Mouse (Mus musculus) layer of hippocampus, postnatal 36 days (tissue): Measurements from ENCODE around the gene C1qtnf1. TPM values are rescaled to one million over a fixed set of nuclear protein-coding genes. Genes with fewer than 3 reads are reported as not detected.

Experiments used
- DNase-seq, 2 experiments: peaks; one replicate each; pipeline ENCODE4 v3.0.0; 2022
- total RNA-seq, 2 experiments: library from RNA; stranded (reverse); gene quantifications; 2 replicates each; pipeline ENCODE4 v1.2.3; 2021

Gene C1qtnf1
- total RNA-seq, 2 experiments from 2014 or later: 2.2 to 2.7 TPM

DNA sequence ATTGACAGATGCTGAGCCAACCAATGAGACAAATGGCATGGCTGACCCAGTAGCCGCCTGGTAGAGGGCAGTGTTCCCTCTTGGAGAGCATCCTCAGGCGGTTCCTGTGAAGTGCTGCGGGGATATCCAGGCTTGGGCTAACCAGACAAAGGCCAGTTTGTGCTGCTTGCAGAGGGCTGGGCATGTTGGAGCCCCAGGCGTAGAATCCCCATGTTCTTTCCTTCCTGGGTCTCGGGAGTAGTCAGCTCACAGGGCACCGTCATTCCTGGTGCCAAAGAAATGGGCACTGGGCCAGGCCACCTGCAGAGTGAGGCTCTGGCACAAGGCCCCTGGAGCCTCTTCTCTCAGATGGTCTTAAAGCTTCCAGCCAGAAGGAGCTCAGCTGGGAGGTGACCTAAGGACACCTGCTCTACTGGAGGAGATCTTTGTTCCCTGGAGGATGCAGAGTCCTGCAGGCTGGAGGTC lies 8.5 kb downstream of the C1qtnf1 start:
- DNase-seq: peak in 1 of 2 experiments; percentile 28

DNA sequence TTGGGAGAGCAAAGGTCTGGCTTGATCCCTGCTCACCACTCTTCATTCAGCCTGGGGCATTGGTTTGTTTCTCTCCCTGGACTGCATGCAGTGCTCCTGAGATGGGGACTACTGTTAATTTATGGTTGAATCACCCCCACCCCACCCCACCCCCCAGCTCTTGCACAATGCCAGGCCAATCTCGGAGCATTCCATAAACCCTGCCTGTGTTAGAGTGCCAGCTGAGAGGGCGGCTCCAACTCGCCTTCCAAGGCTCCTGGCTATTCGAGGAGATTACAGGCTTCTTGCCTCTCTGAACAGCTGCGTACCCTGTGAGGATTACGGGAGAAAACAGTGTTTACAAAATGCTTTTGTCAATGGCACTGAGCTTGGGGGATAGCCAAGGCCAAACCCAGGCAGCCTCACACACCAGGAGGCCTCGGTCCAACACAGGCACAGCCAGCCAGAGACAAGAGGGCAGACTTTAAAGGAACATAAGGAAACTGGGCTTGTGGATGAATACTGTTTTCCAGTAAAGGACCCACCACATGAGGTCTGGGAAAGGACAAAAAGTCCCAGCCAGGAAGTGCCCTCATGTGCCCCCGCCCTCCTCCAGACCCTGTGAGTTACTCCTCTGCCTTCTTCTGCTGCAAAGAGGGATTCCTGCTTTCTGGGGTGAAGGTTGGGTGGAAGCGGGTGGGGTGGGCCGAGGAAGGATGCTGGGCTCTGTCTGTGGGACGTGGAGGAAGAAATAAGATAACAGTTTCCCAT lies 10.8 kb downstream of the C1qtnf1 start:
- DNase-seq: no peak

DNA sequence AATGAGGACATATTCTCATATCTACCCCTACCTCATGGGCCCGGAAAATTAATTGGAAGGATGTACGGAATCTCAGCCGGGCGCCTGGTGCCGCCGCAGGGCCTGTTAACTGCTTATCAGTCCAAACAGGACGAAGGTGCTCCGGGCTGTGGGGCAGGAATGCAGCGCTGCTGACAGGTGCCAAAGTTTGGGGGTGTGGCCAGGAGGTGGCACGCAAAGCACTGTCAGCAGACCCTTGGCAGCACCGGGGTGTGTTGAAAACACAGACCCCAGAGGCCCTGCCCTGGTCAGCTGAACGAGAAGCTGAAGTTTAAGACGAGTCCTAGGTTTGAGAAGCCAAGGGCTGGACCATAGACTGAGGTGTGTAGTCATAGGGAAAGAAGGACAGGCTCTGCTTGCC lies 14.7 kb downstream of the C1qtnf1 start:
- no peak for DNase-seq

DNA sequence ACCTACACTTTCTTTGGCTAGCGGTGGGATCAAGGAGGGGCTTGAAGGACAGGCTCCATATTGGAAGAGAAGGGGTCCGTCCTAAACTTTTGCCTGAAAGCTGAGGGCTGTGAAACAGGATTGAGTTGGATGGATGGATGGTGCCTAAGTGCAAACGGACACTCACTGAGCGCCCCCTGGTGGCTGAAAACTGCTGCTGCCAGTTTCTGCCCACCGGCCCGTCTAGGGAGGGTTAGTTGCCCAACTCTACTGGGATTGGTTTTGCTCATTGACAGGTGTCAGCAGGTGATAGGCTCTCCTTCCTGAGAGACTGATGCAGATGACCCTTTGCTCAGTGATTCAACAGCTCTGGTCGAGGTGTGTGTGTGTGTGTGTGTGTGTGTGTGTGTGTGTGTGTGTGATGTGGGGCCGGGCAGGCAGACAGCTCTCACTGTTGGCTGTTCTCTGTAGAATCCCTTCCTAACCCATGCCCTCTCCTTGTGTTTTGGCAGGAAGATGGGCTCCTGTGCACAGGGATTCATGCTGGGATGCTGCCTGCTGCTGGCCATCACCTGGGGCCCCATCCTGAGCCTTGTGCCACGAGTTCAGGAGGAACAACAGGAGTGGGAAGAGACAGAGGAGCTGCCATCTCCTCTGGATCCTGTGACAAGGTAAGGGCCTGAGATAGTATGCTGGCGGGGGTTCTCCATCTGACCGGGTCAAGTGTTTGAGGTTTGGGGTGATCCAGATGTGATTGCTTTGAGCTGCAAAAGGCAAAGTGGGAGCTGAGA lies 15.4 kb downstream of the C1qtnf1 start:
- peak; percentile 55 to 56 for DNase-seq

DNA sequence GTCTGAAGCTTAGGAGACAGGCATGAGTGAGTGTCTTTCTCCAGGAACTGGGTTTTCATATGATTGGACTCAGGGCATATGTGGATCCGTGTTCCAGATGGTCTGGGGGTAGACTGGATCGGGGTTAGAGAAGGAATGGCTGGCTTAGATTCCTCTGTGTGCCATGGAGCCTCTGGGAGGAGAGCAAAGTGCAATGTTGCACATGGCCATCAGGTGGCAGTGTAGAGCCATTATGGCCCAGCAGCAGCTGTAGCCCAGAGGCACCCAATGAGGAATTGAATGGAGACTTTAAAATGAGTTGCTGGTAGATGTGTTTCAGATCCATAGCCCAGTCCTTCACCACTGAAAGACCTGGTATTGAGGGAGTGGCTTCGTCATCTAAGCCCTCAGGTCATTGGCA lies 17.8 kb downstream of the C1qtnf1 start:
- peak; percentile 68 to 74 for DNase-seq

DNA sequence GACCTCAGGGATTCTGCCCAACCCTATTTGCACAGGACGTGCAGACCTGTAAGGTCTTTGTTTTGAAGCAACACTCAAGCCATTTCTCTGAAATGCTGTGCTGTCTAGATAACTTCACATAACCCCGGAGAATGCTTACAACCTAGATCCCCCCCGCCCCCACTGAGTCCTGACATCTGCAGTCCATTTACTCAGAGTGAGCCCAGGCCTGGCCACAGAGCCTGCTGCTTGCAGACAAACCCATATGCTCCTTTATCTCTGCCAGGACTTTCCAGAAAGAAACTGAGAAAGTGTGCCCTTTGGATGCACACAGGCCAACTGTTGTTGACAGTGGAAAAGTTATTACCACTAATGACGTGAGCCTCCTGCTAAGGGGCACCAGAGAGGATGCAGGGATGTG lies 19.3 kb downstream of the C1qtnf1 start:
- no peak for DNase-seq

DNA sequence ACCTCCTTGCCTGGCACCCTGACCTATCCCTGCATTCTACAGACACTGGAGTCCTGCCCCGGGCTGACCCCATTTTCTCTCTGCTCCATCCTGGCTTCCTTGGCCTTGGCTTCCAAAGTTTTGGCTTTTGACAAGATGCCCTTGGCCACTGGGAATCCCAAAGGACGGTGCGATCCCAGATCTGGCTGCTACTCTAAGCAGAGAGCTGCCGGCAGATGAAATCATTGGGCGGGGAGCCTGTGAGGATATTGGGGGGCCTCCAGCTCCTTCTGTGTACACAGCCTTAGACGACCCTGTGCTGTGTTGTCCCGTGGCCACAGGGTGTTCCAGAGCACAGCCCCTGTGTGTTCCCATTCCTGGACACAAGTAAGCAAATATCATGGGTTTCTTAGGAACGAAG lies 20.4 kb downstream of the C1qtnf1 start:
- no peak for DNase-seq

DNA sequence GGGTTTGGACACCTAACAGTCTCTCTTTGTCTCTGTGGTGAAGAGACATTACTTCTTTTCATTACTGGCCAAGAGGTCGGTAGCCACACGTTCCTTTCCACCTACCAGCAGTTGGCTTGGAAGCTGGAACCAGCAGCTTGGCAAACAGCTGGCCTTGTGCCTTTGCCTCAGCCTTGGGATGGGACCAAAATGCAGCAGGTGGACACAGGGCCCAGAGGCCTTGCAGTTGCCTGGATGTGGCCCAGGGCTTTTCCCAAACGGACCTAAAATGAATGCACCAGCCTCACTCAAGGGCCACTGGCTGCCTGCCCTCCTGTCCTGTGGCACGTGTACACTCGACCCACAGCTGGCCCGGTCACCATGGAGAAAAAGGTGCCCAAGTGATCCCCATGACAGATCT lies 23.2 kb downstream of the C1qtnf1 start:
- DNase-seq: no peak

DNA sequence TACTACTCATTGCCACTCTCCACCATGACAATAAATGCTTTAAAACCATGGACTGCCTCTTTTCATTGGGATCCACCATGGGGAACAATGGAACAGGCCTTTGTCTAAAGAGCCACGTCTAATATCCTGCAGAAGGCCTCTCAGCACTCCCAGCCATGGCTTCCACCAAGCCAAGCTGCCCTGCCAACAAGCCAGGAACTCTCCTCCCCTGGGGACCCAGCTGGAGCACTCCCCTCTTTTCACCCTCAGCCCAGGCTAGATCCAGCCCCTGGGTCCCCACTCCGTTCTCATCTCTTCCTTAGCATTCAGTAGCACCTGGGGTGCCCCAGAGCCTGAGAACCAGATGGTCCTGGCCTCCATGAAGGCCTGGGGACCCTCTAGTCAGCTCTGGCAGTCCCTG lies 25.0 kb downstream of the C1qtnf1 start:
- no peak for DNase-seq

DNA sequence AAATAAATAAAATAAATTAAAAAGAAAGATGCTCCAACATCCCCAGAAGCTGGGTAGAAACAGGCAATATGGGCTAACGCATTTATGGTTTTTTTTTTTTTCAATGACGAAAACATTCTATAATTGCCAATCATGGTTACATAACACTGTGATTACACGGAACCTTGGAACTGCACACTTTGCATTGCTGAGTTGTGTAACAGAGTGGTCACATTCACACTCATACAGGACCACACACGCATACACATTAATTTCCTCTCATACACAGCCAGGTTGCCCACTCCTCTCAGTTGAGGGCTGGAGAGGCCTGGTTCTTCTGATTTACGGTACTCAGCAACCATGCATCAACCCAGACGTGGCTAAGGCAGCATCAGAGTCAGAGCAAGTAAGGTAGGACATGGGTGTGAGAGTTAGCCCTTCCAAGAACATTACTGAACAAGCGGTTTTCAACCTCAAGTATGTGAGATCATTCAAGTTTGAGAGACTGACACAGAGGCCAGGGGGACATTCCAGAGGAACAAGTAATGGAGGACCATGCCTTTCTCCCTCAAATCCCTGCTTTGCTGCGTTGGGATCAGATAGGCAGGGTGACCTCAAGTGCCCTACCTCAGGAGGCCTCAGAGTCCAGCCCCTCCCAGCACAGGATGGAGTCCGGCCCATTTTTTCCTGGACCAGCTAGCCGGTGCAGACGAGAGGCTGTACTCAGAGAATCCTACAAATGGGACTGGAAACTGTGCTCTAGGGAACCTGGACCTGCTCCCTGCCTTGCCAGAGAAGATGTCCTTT lies 26.1 kb downstream of the C1qtnf1 start:
- DNase-seq: no peak

DNA sequence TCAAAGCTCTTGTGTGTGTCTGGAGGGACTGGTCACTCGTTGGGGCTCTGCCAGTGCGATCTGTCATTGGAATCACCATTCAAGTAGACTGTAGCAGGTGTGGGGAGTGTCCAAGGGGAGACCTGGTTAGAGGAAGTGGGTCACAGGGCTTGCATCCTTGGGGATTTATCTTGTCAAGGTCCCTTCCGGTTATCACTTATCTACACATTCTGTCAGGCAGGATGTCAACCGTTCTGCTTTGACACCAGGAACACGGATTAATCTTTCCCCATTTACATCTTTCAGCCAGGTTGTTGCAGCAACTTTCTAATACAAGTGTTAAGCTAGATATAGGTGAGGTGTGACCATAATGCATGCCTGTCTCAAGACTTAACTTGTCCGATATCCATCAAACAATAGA lies 27.8 kb downstream of the C1qtnf1 start:
- DNase-seq: no peak

DNA sequence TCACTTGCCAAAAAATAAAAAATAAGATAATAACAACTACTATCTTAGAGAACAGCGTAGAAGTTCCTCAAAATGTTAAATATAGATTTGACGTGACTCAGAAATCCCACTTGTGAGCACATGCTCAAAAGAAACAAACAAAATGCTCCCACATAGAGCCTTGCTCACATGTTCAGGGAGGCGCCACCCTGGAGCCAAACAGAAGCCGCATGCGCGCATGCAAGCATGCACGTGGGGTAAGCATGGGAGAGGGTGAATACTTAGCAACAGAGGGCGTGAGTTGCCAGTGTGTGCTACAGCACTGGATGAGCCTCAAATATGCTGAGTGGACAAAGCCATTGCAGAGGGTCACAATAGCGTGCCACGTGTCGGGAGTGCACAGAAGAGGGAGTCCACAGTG lies 28.9 kb downstream of the C1qtnf1 start:
- peak; percentile 38 to 58 for DNase-seq

DNA sequence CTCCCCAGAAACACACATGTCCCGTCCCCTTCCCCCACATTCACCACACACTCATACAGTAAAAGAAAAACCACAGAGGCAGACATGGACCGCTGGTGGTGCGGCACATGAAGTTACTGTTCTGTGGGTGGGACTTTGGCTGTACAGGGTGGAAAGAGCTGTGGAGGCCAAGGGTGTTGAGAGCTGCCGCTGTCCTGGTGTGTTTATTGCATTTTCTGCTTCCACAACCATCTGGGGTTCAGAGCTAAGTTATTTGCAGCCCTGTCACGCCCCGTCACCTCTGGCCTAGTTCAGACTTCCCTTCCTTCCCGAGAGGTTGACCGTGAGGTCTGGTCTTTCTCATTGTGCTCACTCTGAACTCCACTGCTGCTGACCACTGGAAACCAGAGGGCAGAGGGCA lies 31.0 kb downstream of the C1qtnf1 start:
- DNase-seq: no peak

DNA sequence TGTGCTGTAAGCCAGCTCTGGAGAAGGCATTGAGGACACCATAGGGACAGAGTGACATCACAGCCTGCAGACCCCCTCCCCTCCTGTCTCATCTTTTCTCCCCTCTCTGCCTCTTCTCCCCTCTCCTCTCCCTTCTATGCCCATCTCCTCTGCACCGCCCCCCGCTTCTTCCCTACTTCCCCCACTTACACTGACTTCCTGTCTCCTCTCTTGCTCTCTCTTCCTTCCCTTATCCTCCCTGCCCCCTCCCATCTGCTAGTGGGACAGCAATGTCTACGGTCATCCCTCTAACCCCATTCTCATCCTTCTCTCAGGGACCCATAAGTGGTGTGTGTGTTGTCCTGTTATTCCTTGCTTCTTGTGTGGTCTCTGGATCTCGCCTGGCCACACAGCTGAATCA lies 31.5 kb downstream of the C1qtnf1 start:
- no peak for DNase-seq

DNA sequence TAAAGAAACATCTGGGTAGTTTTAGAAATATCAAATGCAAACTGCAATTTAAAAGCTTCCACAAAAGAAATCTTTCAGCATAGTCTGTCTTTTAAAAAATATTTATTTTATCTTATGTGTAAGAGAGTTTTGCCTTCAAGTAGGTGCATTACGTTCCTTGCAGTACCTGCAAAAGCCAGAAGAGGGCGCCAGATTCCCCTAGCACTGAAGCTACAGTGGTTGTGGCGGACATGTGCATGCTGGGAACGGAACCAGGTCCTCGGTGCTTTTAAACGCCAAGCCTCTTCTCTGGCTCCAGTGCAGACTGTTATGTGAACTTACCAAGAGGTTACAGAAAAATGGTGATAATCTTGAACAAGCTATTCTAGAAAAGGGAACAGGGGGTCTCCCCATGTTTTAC lies 32.3 kb downstream of the C1qtnf1 start:
- DNase-seq: no peak

DNA sequence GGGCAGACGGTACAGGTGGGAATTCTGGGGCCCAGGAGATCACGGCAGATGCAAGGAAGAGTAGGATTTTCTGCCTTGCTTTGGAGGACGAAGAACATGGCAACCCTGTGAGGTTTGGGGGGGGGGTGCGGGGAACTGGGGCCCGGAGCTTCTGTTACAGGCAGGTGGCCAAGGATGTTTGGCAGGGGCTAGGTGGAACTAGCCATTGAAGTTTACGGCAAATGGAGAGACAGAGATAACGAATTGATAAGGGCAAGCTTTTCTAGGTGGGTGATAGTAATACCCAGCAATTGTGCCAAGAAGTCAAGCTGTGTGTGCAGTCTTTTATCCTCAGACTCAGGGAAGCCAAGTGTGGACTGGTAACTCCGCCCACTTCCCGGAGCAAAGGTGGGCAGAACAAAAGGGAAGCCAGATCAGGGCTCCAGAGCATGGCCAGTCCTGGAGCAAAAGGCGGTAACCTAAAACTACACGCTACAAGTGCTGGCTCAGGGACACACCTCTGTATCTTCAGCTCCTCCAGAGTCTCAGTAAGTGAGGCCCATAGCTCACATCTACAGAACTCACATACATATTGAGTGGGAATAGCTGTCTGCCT lies 39.5 kb downstream of the C1qtnf1 start:
- no peak for DNase-seq

DNA sequence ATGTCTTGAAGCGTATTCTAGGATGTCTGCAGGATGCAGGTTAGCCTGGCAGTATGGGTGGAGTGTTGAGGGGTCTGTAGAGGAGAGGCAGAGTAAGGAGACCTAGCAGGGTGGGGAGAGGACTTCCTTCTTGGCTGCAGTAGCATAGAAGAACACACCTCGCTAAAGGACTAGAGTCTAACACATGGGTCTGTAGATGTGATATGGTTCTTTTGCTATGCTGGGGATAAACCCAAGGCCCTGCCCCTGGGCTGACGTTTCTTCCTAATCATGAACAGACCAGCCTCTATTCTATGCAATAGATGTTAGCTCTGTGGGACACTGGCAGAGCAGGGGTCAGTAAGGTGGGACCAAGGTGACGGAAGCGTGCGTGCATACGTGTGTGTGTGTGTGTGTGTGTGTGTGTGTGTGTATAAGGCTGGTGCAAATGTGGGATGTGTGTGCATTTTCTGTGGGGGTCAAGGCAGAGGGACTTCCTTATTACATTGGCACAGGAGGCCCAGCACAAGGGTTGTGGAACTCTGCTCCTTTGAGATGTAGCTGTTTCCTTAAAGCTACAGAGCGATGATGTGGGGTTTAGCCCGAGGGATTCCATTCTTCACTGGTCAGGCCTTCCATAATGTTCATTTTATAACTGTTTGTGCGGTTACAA lies 41.6 kb downstream of the C1qtnf1 start:
- no peak for DNase-seq

DNA sequence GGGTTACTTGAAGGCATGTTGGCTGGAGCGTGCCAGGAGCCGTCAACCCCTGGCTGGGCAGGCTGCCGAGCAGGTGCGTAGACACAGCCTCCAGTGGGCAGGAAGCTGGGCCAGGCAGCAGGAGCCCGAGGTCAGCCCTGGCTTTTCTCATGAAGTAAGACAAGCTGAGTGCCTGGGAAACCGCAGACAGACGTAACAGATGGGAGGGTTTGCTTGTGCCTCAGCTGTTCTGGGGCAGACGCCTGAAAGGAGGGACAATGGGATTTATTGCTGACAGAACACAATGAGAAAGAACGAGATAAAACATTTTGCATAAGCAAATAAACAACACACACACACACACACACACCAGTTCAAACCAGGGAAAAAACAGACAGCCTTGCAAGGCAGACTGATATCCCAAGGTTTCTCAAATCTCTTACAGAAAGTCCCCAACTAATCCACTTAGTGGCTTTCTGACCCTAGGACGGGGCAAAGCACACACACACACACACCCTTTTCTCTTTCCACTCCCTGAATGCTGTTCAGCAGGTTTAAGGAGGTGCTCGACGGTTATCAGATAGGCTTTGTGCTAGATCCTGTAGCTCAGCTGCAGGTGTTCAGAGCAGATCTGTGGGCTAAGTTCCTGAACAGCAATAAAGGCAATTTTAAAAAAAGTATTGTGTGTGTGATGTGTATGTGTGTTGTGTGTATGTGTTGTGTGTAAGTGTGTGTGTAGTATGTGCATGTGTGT lies 42.4 kb downstream of the C1qtnf1 start:
- no peak for DNase-seq

DNA sequence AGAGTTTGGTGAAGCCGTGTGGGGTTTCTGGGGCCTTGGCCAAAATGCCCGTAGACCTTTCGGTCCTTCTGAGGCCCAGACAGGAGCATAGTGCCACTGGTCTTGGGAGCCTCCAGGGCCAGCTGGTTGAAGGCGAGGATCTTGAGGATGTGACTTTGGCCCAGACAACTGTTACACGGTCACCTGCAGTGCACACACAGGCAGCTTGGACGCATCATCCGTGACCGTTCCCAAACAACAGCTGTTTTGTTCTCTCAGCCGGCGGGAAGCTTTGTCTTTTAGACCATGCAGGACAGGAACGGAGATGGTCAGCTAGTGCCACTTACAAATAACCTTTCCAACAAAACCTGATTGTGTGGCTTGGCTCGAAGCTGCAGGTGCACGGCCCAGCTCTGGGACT lies 43.7 kb downstream of the C1qtnf1 start:
- no peak for DNase-seq

DNA sequence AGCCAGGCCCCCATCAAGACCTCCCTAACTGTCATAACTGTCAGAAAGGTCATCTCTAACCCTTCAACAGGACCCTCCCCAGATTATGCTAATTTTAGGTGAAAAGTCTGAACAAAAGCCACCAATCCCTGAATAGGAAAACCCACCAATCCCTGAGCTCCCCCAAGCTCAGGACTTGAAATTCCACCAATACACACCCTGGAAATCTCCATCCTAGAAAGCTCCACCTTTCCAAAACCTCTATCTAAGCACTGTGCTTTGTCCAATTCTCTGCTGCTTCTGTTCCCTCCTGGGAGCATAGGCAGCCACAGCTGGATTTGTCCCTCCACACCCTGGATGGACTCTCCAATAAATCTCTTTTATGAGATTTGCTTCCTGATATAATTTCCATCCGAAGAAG lies 45.2 kb downstream of the C1qtnf1 start:
- DNase-seq: no peak

DNA sequence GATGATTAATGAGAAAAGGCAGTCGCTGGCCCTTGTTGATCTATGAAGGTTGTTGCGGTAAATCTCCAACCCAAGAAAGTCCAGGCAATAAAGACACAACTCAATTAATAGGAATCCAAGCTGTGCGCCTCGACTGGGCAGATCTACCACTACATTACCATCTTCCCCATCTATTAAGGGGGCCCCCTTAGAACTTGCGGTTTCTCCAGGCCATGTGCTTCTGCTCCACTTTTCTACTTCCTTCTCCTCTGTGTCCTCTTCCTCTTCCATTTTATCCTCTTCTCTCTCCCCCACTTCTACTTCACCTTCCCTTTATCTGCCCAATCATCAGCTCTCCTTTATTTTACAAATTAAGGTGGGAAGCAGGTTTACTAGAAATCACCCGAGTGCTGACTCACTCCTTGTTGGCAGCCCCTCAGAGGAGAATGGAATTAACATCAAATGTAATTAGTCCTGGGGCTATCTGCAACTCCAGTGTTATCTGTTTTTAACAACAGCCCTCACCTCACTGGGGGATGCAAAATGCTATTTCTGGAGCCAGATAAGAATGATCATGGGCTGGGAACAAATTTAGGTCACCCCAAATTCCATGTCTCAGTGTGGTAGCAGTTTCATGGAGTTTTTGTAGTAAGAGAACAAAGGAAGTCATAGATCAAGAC lies 46.0 kb downstream of the C1qtnf1 start:
- DNase-seq: no peak
